Mouse (Mus musculus) midbrain, postnatal 0 days (tissue): ENCODE results near the gene Asic1. TPM values are rescaled to one million over a fixed set of nuclear protein-coding genes. Genes with fewer than 3 reads are reported as not detected.

Source experiments
- ATAC-seq: fragments of 200-750 bp; cut with Nextera tagmentation; 2 replicates; pipeline ENCODE4 v1.8.0; 2017; ENCODE audit warnings: moderate number of reproducible peaks, mild to moderate bottlenecking, moderate TSS enrichment, moderate library complexity; ENCODE audit not compliant: low FRiP score
- DNase-seq: peaks from one replicate; pipeline ENCODE4 v3.0.0-alpha.2; 2015; ENCODE audit warnings: low spot score
- H3K27ac ChIP-seq: fragments of 300-500 bp; sonication (generic); 2 replicates; pipeline ENCODE4 v1.5.1; 2014; ENCODE audit warnings: low read depth, mild to moderate bottlenecking, low read length, mixed read lengths
- H3K27me3 ChIP-seq: fragments of 300-500 bp; sonication (generic); 2 replicates; pipeline ENCODE4 v1.6.1; 2014; ENCODE audit warnings: low read length, control low read depth, mixed read lengths; ENCODE audit not compliant: insufficient read depth
- H3K36me3 ChIP-seq: fragments of 300-500 bp; sonication (generic); 2 replicates; pipeline ENCODE4 v1.6.1; 2014; ENCODE audit warnings: low read length, control low read depth, mixed read lengths; ENCODE audit not compliant: insufficient read depth
- H3K4me1 ChIP-seq: fragments of 300-500 bp; sonication (generic); 2 replicates; pipeline ENCODE4 v1.6.1; 2014; ENCODE audit warnings: mild to moderate bottlenecking, control low read depth, antibody characterized with exemption, low read length, mixed read lengths; ENCODE audit not compliant: insufficient read depth
- H3K4me2 ChIP-seq: fragments of 300-500 bp; sonication (generic); 2 replicates; pipeline ENCODE4 v1.6.1; 2014; ENCODE audit warnings: low read depth, mild to moderate bottlenecking, low read length, mixed read lengths; ENCODE audit not compliant: poor library complexity, severe bottlenecking
- H3K4me3 ChIP-seq: fragments of 300-500 bp; sonication (generic); 2 replicates; pipeline ENCODE4 v1.5.1; 2014; ENCODE audit warnings: low read depth, mild to moderate bottlenecking, low read length, moderate library complexity
- H3K9ac ChIP-seq: fragments of 300-500 bp; sonication (generic); replicated peaks from 2 replicates; pipeline ENCODE4 v1.6.1; 2014; ENCODE audit warnings: mild to moderate bottlenecking, low read length, moderate library complexity, mixed read lengths; ENCODE audit not compliant: poor library complexity, severe bottlenecking
- H3K9me3 ChIP-seq: fragments of 300-500 bp; sonication (generic); 2 replicates; pipeline ENCODE4 v1.6.1; 2016; ENCODE audit warnings: low read length, control low read depth
- CTCF ChIP-seq: IDR thresholded peaks from 2 replicates; pipeline ENCODE4 v1.5.1; 2016; ENCODE audit warnings: antibody characterized with exemption, mild to moderate bottlenecking
- WGBS: fragments of 180-500 bp; shearing (Covaris S2); extraction: QIAGEN DNeasy Blood & Tissue Kit; methylation state at CpG from one replicate; pipeline ENCODE4 v1.1.7; 2014; 5-methylcytosine and 5-hydroxymethylcytosine counted together
- polyA plus RNA-seq: library from polyadenylated mRNA; unstranded; fragments of >200 nt; fragmentation: Nextera tagmentation; extraction: Ambion mirVana; gene quantifications from 2 replicates; pipeline ENCODE4 v1.2.1, GENCODE M21; 2015
- total RNA-seq: library from RNA; depleted of rRNA; stranded (reverse); fragments of >200 nt; gene quantifications from 2 replicates; pipeline ENCODE4 v1.2.3, GENCODE M21; 2014

Asic1 gene
- total and polyA plus RNA-seq, 2 experiments from 2014 or later = 42.1 to 150 TPM

DNA sequence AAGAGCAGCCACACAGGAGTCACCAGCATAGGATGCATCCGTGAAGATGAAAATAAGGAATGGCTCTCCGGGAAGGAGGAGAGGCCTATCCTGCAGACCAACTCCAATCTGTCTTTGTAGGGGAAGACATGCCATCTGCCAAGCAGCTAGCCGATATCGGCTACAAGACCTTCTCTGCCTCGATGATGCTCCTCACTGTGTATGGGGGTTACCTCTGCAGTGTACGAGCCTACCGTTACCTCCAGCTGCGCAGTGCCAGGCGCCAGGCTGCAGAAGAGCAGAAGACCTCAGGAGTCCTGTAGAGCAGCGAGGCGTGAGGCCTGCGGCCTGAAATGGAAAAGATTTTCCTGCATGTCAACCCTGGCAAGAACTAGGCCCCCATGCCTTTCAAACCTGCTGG is 57.4 kb downstream of the Asic1 start:
- ATAC-seq (no peak), DNase-seq (no peak)
- Histone ChIP-seq H3K9ac (no peak overlapping the region), H3K27me3 (no peaks in the 10 kb centered on the region), H3K4me3 (no peak overlapping the region), H3K4me1 (peaks cover 3% of the 10 kb centered on the region), H3K36me3 (peaks cover 3% of the 10 kb centered on the region; the same call in 1 of the 2 replicates), H3K27ac (no peak overlapping the region), H3K9me3 (no peaks in the 10 kb centered on the region), H3K4me2 (no peak overlapping the region)
- TF ChIP-seq CTCF = no peak
- 98% methylated on average over 12 of the region's 12 CpGs for WGBS

DNA sequence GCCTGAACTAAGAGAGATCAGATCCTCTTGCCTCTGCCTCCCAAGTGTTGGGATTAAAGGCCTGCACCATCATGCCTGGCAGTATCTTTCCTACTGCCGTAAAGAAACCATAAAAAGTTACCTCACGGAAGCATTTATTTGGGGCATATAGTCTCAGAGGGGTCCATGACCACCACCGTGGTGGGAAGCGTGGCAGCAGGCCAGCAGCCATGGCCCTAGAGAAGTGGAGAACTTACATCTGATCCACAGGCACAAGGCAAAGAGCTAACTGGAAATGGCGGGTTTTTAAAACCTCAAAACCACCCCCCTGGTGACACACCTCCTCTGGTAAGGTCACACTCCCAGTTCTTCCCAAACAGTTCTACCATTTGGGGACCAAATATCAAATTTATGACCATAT is 58.0 kb downstream of the Asic1 start:
- Histone ChIP-seq H3K4me2 (no peak overlapping the region), H3K4me3 (no peak overlapping the region), H3K4me1 (peaks cover 3% of the 10 kb centered on the region), H3K27ac (no peak overlapping the region), H3K36me3 (0 out of 2 replicates have a peak, but pooled peaks cover 3% of the 10 kb centered on the region), H3K27me3 (no peaks in the 10 kb centered on the region), H3K9ac (no peak overlapping the region), H3K9me3 (no peaks in the 10 kb centered on the region)
- DNase-seq = no peak
- no peak for ATAC-seq
- TF ChIP-seq CTCF = no peak
- WGBS = 95% methylated on average over 5 of the region's 5 CpGs

- Histone ChIP-seq H3K9me3 (no peaks in the 10 kb centered on the region), H3K4me3 (no peak overlapping the region), H3K4me1 (peaks cover 3% of the 10 kb centered on the region), H3K27me3 (no peaks in the 10 kb centered on the region), H3K27ac (no peak overlapping the region), H3K9ac (no peak overlapping the region), H3K4me2 (no peak overlapping the region), H3K36me3 (0 out of 2 replicates have a peak, but pooled peaks cover 3% of the 10 kb centered on the region)
- no peak for DNase-seq
- WGBS = 99% methylated on average over 3 of the region's 4 CpGs
- peak; percentile 35 for TF ChIP-seq CTCF
- ATAC-seq = no peak
Observed at GRCm38 (mm10) chr15:99729056-99729783, 59.1 kb downstream of the Asic1 start.

DNA sequence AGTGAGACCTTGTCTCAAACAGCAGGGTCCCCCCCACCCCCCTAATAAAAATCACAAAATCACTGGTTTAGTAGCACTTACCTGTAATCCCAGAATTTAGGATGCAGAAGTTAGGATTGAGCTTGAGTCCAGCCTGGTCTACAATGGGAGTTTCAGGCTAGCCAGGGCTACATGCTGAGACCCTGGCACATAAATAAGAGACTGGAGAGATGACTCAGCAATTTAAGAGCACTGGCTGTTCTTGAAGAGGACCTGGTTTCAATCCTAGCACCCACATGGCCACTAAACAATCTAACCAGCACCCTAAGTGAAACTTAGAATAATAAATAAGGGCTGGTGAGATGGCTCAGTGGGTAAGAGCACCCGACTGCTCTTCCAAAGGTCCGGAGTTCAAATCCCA is 61.0 kb downstream of the Asic1 start:
- H3K4me3 ChIP-seq = no peak overlapping the region
- no peak for ATAC-seq

DNA sequence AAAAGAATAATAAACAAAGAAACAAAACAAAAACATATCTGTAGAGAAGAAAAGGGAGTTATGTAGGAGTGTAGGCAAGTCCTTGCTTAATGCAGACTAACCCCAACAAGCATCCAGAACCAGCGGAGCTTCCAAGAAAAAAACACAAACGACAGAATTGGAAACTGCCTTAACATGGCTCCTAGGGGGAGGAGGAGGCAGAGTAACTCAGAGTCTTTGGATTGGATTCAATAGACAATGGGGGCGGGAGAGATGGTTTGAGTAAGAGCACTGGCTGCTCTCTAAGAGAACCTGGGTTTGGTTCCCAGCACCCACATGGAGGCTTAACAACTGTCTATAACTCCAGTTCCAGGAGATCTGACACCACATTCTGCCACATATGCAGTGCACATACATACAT is 61.5 kb downstream of the Asic1 start:
- WGBS = 93% methylated on average over 3 of the region's 3 CpGs
- Histone ChIP-seq H3K9ac (no peak overlapping the region), H3K4me1 (no peaks in the 10 kb centered on the region), H3K27me3 (no peaks in the 10 kb centered on the region), H3K36me3 (peaks cover 18% of the 10 kb centered on the region), H3K4me2 (no peak overlapping the region), H3K9me3 (no peaks in the 10 kb centered on the region), H3K4me3 (no peak overlapping the region), H3K27ac (no peak overlapping the region)
- no peak for DNase-seq
- TF ChIP-seq CTCF = no peak
- ATAC-seq = no peak

More for the DNA sequence above, 61.0 kb downstream of the Asic1 start:
- TF ChIP-seq CTCF = no peak
- peaks cover 3% of the 10 kb centered on the region; the same call in 1 of the 2 replicates for H3K4me1 ChIP-seq
- H3K9ac ChIP-seq = no peak overlapping the region
- H3K36me3 ChIP-seq = peaks cover 13% of the 10 kb centered on the region
- H3K9me3 ChIP-seq = no peaks in the 10 kb centered on the region
- 95% methylated on average over 2 of the region's 2 CpGs for WGBS
- no peaks in the 10 kb centered on the region for H3K27me3 ChIP-seq
- no peak overlapping the region for H3K4me2 ChIP-seq
- H3K27ac ChIP-seq = no peak overlapping the region
- DNase-seq = no peak

DNA sequence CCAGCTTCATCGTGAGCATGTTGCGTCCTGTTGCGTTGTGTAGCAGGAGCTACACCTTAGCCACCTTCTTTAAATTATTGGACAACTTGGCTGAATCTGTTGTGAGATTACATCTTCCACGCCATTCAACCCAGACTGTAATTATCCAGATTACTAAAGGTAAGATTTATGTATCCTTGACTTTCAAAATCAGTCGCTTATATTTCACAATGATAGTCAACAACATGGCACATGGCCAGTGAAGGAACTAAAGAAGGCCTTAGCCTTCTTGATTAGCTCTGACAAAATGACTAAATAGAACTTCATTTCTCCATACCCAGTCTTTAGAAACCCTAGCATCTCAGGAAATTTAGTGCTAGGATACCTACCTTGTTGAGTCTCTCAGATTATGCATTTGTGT is 63.0 kb downstream of the Asic1 start:
- H3K36me3 ChIP-seq = peaks cover 27% of the 10 kb centered on the region
- no peak for ATAC-seq

More for the DNA sequence above, 63.0 kb downstream of the Asic1 start:
- Histone ChIP-seq H3K4me2 (no peak overlapping the region), H3K27ac (no peak overlapping the region), H3K9ac (no peak overlapping the region), H3K4me3 (no peak overlapping the region), H3K27me3 (no peaks in the 10 kb centered on the region), H3K4me1 (no peaks in the 10 kb centered on the region), H3K9me3 (no peaks in the 10 kb centered on the region)
- no peak for TF ChIP-seq CTCF
- DNase-seq = no peak
- WGBS = over 99% methylated on average over 5 of the region's 5 CpGs
